Mouse (Mus musculus) liver, postnatal 0 days (tissue): Measurements from ENCODE around the gene Tjp3. TPM values are rescaled to one million over a fixed set of nuclear protein-coding genes. Genes with fewer than 3 reads are reported as not detected.

Experiments
- ATAC-seq: fragments of 200-750 bp; cut with Nextera tagmentation; 2 replicates; pipeline ENCODE4 v1.8.0; 2017; ENCODE audit warnings: mild to moderate bottlenecking, moderate library complexity
- DNase-seq: peaks from one replicate; pipeline ENCODE4 v3.0.0-alpha.2; 2016
- H3K27ac ChIP-seq: fragments of 300-500 bp; sonication (generic); 2 replicates; pipeline ENCODE4 v1.5.1; 2014; ENCODE audit warnings: antibody characterized with exemption, moderate library complexity, mild to moderate bottlenecking, low read depth
- H3K27me3 ChIP-seq: fragments of 300-500 bp; sonication (generic); 2 replicates; pipeline ENCODE4 v1.6.1; 2014; ENCODE audit warnings: low read length, control low read depth, mixed read lengths; ENCODE audit not compliant: insufficient read depth
- H3K36me3 ChIP-seq: fragments of 300-500 bp; sonication (generic); replicated peaks from 2 replicates; pipeline ENCODE4 v1.6.1; 2014; ENCODE audit warnings: mild to moderate bottlenecking, control low read depth, low read length, moderate library complexity, mixed read lengths; ENCODE audit not compliant: insufficient read depth
- H3K4me1 ChIP-seq: fragments of 300-500 bp; sonication (generic); 2 replicates; pipeline ENCODE4 v1.6.1; 2014; ENCODE audit warnings: antibody characterized with exemption, mild to moderate bottlenecking, control low read depth; ENCODE audit not compliant: insufficient read depth
- H3K4me2 ChIP-seq: fragments of 300-500 bp; sonication (generic); 2 replicates; pipeline ENCODE4 v1.6.1; 2014; ENCODE audit warnings: low read depth, mild to moderate bottlenecking, low read length, moderate library complexity, mixed read lengths
- H3K4me3 ChIP-seq: fragments of 300-500 bp; sonication (generic); 2 replicates; pipeline ENCODE4 v1.5.1; 2014; ENCODE audit warnings: low read depth, low read length
- H3K9ac ChIP-seq: fragments of 300-500 bp; sonication (generic); replicated peaks from 2 replicates; pipeline ENCODE4 v1.6.1; 2014; ENCODE audit warnings: mild to moderate bottlenecking, moderate library complexity
- H3K9me3 ChIP-seq: fragments of 300-500 bp; sonication (generic); 2 replicates; pipeline ENCODE4 v1.6.1; 2016; ENCODE audit warnings: mild to moderate bottlenecking, control low read depth, low read length, mixed read lengths
- CTCF ChIP-seq: sonication (generic); IDR thresholded peaks from 2 replicates; pipeline ENCODE4 v1.5.1; 2016; ENCODE audit warnings: antibody characterized with exemption, low read depth
- EP300 ChIP-seq: IDR thresholded peaks from 2 replicates; pipeline ENCODE4 v1.6.1; 2016; ENCODE audit warnings: antibody characterized with exemption, low read depth, mild to moderate bottlenecking
- WGBS: fragments of 180-500 bp; shearing (Covaris S2); extraction: QIAGEN DNeasy Blood & Tissue Kit; methylation state at CpG from one replicate; pipeline ENCODE4 v1.1.7; 2014; ENCODE audit not compliant: insufficient replicate concordance; 5-methylcytosine and 5-hydroxymethylcytosine counted together
- polyA plus RNA-seq: library from polyadenylated mRNA; unstranded; fragments of >200 nt; fragmentation: Nextera tagmentation; extraction: Ambion mirVana; gene quantifications from 2 replicates; pipeline ENCODE4 v1.2.1, GENCODE M21; 2015

Tjp3 gene
- polyA plus RNA-seq, 1 experiment from 2014 or later, result 1.8 TPM

GRCm38 (mm10) chr10:81259225-81259884 lies 32.0 kb downstream of the Tjp3 start:
- no peak overlapping the region for H3K9ac ChIP-seq

GRCm38 (mm10) chr10:81257158-81258039 lies 34.0 kb downstream of the Tjp3 start:
- H3K27me3 ChIP-seq, result peaks cover 46% of the 10 kb centered on the region
- TF ChIP-seq CTCF, result no peak
- no peak for TF ChIP-seq EP300
- 2% methylated on average over 62 of the region's 62 CpGs for WGBS
- DNase-seq, result no peak
- H3K9ac ChIP-seq, result 0 out of 2 replicates have a peak overlapping the region, but pooled peaks have one; percentile 22
- H3K27ac ChIP-seq, result no peak overlapping the region
- 0 out of 2 replicates have a peak, but pooled peaks cover under 1% of the 10 kb centered on the region for H3K36me3 ChIP-seq
- H3K4me1 ChIP-seq, result peaks cover 5% of the 10 kb centered on the region; the same call in 1 of the 2 replicates
- peak overlapping the region; percentile 33 for H3K4me3 ChIP-seq
- peak; percentile 12; the same call in 1 of the 2 replicates for ATAC-seq
- peaks cover 7% of the 10 kb centered on the region for H3K9me3 ChIP-seq
- H3K4me2 ChIP-seq, result peak overlapping the region; percentile 69

More at GRCm38 (mm10) chr10:81259225-81259884, 32.0 kb downstream of the Tjp3 start:
- TF ChIP-seq CTCF (no peak), EP300 (no peak)
- Histone ChIP-seq H3K4me3 (no peak overlapping the region), H3K4me2 (no peak overlapping the region), H3K27me3 (peaks cover 31% of the 10 kb centered on the region), H3K9me3 (peaks cover 7% of the 10 kb centered on the region), H3K4me1 (peaks cover 5% of the 10 kb centered on the region; the same call in 1 of the 2 replicates), H3K36me3 (peaks cover 12% of the 10 kb centered on the region), H3K27ac (no peak overlapping the region)
- ATAC-seq, result no peak
- no peak for DNase-seq
- 56% methylated on average over 21 of the region's 21 CpGs for WGBS

GRCm38 (mm10) chr10:81254886-81255285 lies 36.5 kb downstream of the Tjp3 start:
- TF ChIP-seq EP300 (no peak), CTCF (no peak)
- Histone ChIP-seq H3K4me3 (no peak overlapping the region), H3K4me2 (no peak overlapping the region), H3K9me3 (no peaks in the 10 kb centered on the region), H3K27me3 (peaks cover 54% of the 10 kb centered on the region), H3K27ac (no peak overlapping the region), H3K4me1 (peaks cover 12% of the 10 kb centered on the region), H3K36me3 (no peaks in the 10 kb centered on the region), H3K9ac (no peak overlapping the region)
- no peak for ATAC-seq
- no peak for DNase-seq
- WGBS, result 18% methylated on average over 1 of the region's 1 CpGs

- TF ChIP-seq EP300 (no peak), CTCF (no peak)
- Histone ChIP-seq H3K4me3 (no peak within 1 kb of the TSS), H3K4me2 (no peak within 1 kb of the TSS), H3K36me3 (no peaks in the 10 kb centered on the region), H3K27ac (no peak within 1 kb of the TSS), H3K9ac (no peak within 1 kb of the TSS), H3K9me3 (no peaks in the 10 kb centered on the region), H3K27me3 (peaks cover 39% of the 10 kb centered on the region), H3K4me1 (peaks cover 21% of the 10 kb centered on the region)
- 11% methylated on average over 43 of the region's 44 CpGs for WGBS
- DNase-seq, result no peak
- no peak for ATAC-seq
Measured at GRCm38 (mm10) chr10:81252424-81253419, 38.7 kb downstream of the Tjp3 start, which contains the start of gene Matk. TSS of gene Matk (plus strand) at chr10:81252935.

GRCm38 (mm10) chr10:81249442-81249841 lies 41.9 kb downstream of the Tjp3 start:
- no peaks in the 10 kb centered on the region for H3K9me3 ChIP-seq
- H3K27me3 ChIP-seq, result peaks cover 24% of the 10 kb centered on the region
- no peak overlapping the region for H3K4me2 ChIP-seq
- H3K4me1 ChIP-seq, result peaks cover 17% of the 10 kb centered on the region
- ATAC-seq (peak; percentile 8; the same call in 1 of the 2 replicates), DNase-seq (no peak)
- H3K36me3 ChIP-seq, result no peaks in the 10 kb centered on the region
- WGBS, result 67% methylated on average over 8 of the region's 8 CpGs
- H3K9ac ChIP-seq, result no peak overlapping the region
- H3K4me3 ChIP-seq, result no peak overlapping the region
- no peak overlapping the region for H3K27ac ChIP-seq
- TF ChIP-seq CTCF, result no peak
- no peak for TF ChIP-seq EP300
